Mouse (Mus musculus) hindbrain, postnatal 0 days (tissue): ENCODE data around the gene Lingo1. TPM values are rescaled to one million over a fixed set of nuclear protein-coding genes. Genes with fewer than 3 reads are reported as not detected.

Experiments used
- ATAC-seq: fragments of 200-750 bp; cut with Nextera tagmentation; 2 replicates; pipeline ENCODE4 v1.8.0; 2017; ENCODE audit warnings: mild to moderate bottlenecking, moderate TSS enrichment, moderate library complexity
- DNase-seq: peaks from one replicate; pipeline ENCODE4 v3.0.0-alpha.2; 2015; ENCODE audit warnings: low spot score
- H3K27ac ChIP-seq: fragments of 300-500 bp; sonication (generic); 2 replicates; pipeline ENCODE4 v1.5.1; 2014; ENCODE audit warnings: mild to moderate bottlenecking
- H3K27me3 ChIP-seq: fragments of 300-500 bp; sonication (generic); 2 replicates; pipeline ENCODE4 v1.6.1; 2014; ENCODE audit warnings: low read length, mixed read lengths; ENCODE audit not compliant: insufficient read depth
- H3K36me3 ChIP-seq: fragments of 300-500 bp; sonication (generic); 2 replicates; pipeline ENCODE4 v1.6.1; 2014; ENCODE audit warnings: low read length, mixed read lengths; ENCODE audit not compliant: insufficient read depth
- H3K4me1 ChIP-seq: fragments of 300-500 bp; sonication (generic); 2 replicates; pipeline ENCODE4 v1.6.1; 2014; ENCODE audit warnings: antibody characterized with exemption, low read length, mixed read lengths; ENCODE audit not compliant: insufficient read depth
- H3K4me2 ChIP-seq: fragments of 300-500 bp; sonication (generic); 2 replicates; pipeline ENCODE4 v1.6.1; 2014; ENCODE audit warnings: low read depth, mild to moderate bottlenecking, low read length, moderate library complexity, mixed read lengths
- H3K4me3 ChIP-seq: fragments of 300-500 bp; sonication (generic); 2 replicates; pipeline ENCODE4 v1.5.1; 2014; ENCODE audit warnings: low read length
- H3K9ac ChIP-seq: fragments of 300-500 bp; sonication (generic); replicated peaks from 2 replicates; pipeline ENCODE4 v1.6.1; 2014; ENCODE audit warnings: mild to moderate bottlenecking, low read length, moderate library complexity, mixed read lengths
- H3K9me3 ChIP-seq: fragments of 300-500 bp; sonication (generic); 2 replicates; pipeline ENCODE4 v1.6.1; 2016; ENCODE audit warnings: low read length, mixed read lengths
- CTCF ChIP-seq: IDR thresholded peaks from 2 replicates; pipeline ENCODE4 v1.5.1; 2016; ENCODE audit warnings: antibody characterized with exemption, control low read depth, low read depth
- WGBS: fragments of 180-500 bp; shearing (Covaris S2); extraction: QIAGEN DNeasy Blood & Tissue Kit; methylation state at CpG from one replicate; pipeline ENCODE4 v1.1.7; 2014; 5-methylcytosine and 5-hydroxymethylcytosine counted together
- polyA plus RNA-seq: library from polyadenylated mRNA; unstranded; fragments of >200 nt; fragmentation: Nextera tagmentation; extraction: Ambion mirVana; gene quantifications from 2 replicates; pipeline ENCODE4 v1.2.1, GENCODE M21; 2015
- total RNA-seq: library from RNA; depleted of rRNA; stranded (reverse); fragments of >200 nt; gene quantifications from 2 replicates; pipeline ENCODE4 v1.2.3, GENCODE M21; 2014

The Lingo1 gene
- total and polyA plus RNA-seq, 2 experiments from 2014 or later = 88.6 to 181 TPM

DNA sequence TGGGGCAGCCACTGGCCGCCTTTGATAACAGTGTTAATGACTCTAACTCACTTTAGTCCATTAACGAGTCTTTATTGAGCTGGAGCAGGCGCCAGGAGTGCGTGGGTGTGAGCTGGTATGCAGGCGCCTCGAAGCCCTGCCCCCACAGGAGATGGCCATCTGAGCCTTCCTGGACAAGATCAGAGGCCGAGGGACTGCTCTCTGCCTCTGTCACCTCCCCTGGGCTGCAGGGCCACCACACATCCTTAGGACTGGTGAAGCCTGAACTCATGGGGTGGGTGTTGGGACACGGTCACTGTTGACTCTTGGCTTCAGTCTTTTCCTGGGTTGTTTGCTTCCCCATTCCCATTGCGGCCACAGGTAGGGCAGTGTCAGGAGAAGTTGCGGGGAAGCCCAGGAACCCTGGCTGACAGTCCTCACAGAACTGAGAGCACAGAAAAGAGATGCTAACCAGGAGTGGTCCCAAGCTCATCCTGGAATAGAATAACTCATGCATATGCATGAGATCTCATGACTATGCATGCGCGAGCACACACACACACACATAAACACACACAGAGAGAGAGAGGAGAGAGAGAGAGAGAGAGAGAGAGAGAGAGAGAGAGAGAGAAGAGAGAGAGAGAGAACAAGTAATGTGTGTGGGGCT is 191.3 kb downstream of the Lingo1 start:
- peak; percentile 43; the same call in 1 of the 2 replicates for ATAC-seq
- TF ChIP-seq CTCF = no peak

DNA sequence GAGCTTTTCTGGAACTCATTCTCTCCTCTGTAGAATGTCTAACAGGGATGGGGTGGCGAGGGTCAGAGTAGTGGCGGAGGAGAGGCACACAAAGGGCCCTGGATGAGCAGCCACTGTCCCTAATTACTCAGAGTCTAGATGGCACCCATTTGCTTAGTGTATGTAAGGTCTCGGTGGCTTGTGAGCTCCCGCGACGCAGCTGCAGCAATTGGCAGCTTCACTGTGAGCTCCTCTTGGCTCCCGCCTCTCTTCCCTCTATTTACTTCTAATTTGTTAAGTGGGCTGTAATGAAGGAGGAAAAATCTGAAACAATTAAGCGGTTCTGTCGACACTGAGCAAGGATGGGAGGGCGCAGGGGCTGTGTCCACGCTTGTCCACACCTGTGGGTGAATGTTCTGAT is 195.6 kb downstream of the Lingo1 start:
- Histone ChIP-seq H3K4me2 (no peak overlapping the region), H3K9ac (no peak overlapping the region), H3K27me3 (no peaks in the 10 kb centered on the region), H3K4me3 (no peak overlapping the region), H3K4me1 (0 out of 2 replicates have a peak, but pooled peaks cover 4% of the 10 kb centered on the region), H3K36me3 (no peaks in the 10 kb centered on the region), H3K9me3 (no peaks in the 10 kb centered on the region), H3K27ac (peak overlapping the region; percentile 60; the same call in 1 of the 2 replicates)
- ATAC-seq (0 out of 2 replicates have a peak, but pooled peaks have one; percentile 46), DNase-seq (peak; percentile 69)
- TF ChIP-seq CTCF = no peak
- 29% methylated on average over 11 of the region's 11 CpGs for WGBS

More for the DNA sequence above, 191.3 kb downstream of the Lingo1 start:
- 29% methylated on average over 12 of the region's 12 CpGs for WGBS
- no peak overlapping the region for H3K4me2 ChIP-seq
- H3K9ac ChIP-seq = no peak overlapping the region
- no peak overlapping the region for H3K4me3 ChIP-seq
- DNase-seq = no peak
- H3K4me1 ChIP-seq = peaks cover 10% of the 10 kb centered on the region; the same call in 1 of the 2 replicates
- H3K36me3 ChIP-seq = no peaks in the 10 kb centered on the region
- no peak overlapping the region for H3K27ac ChIP-seq
- no peaks in the 10 kb centered on the region for H3K9me3 ChIP-seq
- H3K27me3 ChIP-seq = no peaks in the 10 kb centered on the region

DNA sequence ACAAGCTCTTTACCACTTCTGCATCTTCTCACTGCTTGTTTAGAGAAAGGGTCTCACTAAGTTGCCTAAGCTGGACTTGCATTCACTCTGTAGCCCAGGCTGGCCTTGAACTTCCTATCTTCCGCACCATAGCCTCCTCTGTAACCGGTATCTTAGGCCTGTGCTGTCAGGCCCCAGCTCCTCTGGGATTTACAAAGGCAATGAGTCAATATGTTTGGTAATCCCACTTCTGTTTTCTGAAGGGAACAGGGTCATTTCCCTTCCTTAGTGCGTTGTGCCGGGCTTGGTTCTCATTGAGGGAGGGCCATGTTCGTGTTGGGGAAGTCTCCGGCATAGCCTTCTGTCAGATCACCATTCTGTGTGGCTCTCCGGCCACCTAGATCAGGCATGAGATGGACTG is 203.6 kb downstream of the Lingo1 start:
- H3K27ac ChIP-seq = no peak overlapping the region
- no peak for TF ChIP-seq CTCF
- DNase-seq (no peak), ATAC-seq (no peak)
- no peak overlapping the region for H3K4me2 ChIP-seq
- WGBS = 91% methylated on average over 7 of the region's 7 CpGs
- peaks cover 11% of the 10 kb centered on the region for H3K4me1 ChIP-seq
- no peaks in the 10 kb centered on the region for H3K36me3 ChIP-seq
- H3K27me3 ChIP-seq = no peaks in the 10 kb centered on the region
- no peaks in the 10 kb centered on the region for H3K9me3 ChIP-seq
- H3K9ac ChIP-seq = no peak overlapping the region
- H3K4me3 ChIP-seq = no peak overlapping the region

DNA sequence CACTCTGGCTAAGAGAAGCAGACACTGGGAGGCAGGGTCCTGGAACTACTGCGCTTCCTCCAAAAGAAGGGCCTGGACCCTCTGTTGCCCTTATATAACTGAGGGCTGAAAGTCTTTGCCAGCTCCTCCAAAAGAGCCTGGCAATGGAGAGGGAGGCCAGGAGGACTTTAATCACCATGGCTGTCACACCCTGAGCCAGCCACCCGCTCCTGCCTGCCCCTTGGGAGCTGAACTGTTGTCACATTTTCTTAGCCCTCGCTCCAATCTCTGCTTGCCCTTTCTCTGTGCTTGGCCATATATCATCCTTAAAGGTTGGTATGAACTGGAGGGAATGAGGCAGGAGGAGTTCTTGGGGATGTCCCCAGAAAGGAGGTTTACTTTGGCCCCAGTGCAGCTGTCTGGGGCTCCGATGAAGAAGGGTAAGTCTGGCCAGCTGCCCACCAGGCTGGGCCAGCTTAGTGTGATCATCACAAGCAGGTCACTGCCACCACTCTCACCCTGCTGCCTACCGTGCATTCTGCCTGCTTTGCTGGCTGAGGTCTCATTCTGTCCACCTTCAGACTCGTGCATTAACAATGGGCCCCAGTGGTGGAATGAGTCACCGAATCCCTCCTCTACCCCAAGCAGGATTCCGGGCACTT is 204.9 kb downstream of the Lingo1 start:
- no peak for DNase-seq
- Histone ChIP-seq H3K27me3 (no peaks in the 10 kb centered on the region), H3K27ac (no peak overlapping the region), H3K4me1 (peaks cover 11% of the 10 kb centered on the region), H3K4me2 (no peak overlapping the region), H3K4me3 (no peak overlapping the region), H3K36me3 (no peaks in the 10 kb centered on the region), H3K9ac (no peak overlapping the region), H3K9me3 (no peaks in the 10 kb centered on the region)
- WGBS = 60% methylated on average over 8 of the region's 8 CpGs
- ATAC-seq = no peak
- no peak for TF ChIP-seq CTCF

DNA sequence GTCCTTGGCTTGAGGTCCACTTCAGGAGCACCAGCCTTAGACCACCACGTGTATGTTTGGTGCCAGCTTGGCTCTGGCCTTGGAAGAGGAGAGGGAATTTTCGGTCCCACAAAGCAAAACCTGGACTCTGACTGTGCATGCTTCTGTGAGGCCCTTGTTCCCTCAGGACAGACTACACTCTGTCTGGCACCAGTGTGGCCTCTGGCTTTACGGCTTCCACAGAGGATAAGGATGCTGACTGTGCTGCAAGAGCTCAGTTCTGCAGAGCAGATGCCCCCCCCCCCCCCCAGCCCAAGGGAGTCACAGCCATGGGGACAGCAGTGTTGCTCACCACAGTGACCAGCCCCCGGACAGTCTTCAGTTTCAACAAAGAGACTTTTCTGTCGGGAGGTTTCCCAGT is 206.5 kb downstream of the Lingo1 start:
- peak; percentile 48 for DNase-seq
- Histone ChIP-seq H3K27ac (peak overlapping the region; percentile 36; the same call in 1 of the 2 replicates), H3K36me3 (no peaks in the 10 kb centered on the region), H3K4me1 (peaks cover 11% of the 10 kb centered on the region), H3K4me3 (no peak overlapping the region), H3K9me3 (no peaks in the 10 kb centered on the region), H3K27me3 (no peaks in the 10 kb centered on the region), H3K9ac (no peak overlapping the region), H3K4me2 (no peak overlapping the region)
- TF ChIP-seq CTCF = no peak
- ATAC-seq = peak; percentile 86; the same call in 1 of the 2 replicates
- 29% methylated on average over 5 of the region's 5 CpGs for WGBS

DNA sequence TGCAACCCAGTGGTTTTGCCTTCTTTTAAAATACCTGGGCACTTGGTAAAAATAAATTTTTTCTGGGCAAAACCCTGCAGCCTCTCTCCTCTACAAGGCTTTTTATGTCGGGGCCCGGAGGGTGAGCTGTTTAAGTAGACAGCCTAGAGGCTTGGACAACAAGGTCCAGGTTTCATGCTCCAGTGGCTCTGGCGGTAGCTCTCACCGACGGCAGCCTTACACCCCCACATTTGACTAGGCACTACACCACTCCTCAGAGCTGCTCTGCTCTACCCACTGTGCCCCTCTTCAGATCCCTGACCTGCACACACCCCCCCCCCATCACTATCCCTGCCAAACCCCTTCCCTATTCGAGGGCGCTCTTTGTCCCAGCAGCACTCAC is 212.2 kb downstream of the Lingo1 start:
- H3K4me1 ChIP-seq = peaks cover 32% of the 10 kb centered on the region
- H3K4me3 ChIP-seq = no peak overlapping the region
- no peaks in the 10 kb centered on the region for H3K36me3 ChIP-seq
- TF ChIP-seq CTCF = no peak
- peak overlapping the region; percentile 71 for H3K27ac ChIP-seq
- H3K27me3 ChIP-seq = no peaks in the 10 kb centered on the region
- 36% methylated on average over 7 of the region's 7 CpGs for WGBS
- no peak overlapping the region for H3K4me2 ChIP-seq
- H3K9ac ChIP-seq = no peak overlapping the region
- H3K9me3 ChIP-seq = no peaks in the 10 kb centered on the region
- ATAC-seq (no peak), DNase-seq (no peak)
